Mouse (Mus musculus) T-cell, adult 2 months (primary cell): ENCODE data around the gene Gm38100.

Experiments used
- DNase-seq: peaks from one replicate; pipeline ENCODE4 v3.0.0; 2022; ENCODE audit warnings: low spot score

Gene Gm38100

GRCm38 (mm10) chr1:175970710-175971109 lies 50.6 kb downstream of the Gm38100 start:
- no peak for DNase-seq
